Mouse (Mus musculus): Measurements from ENCODE around the gene Sptbn2.

The Sptbn2 gene

DNA sequence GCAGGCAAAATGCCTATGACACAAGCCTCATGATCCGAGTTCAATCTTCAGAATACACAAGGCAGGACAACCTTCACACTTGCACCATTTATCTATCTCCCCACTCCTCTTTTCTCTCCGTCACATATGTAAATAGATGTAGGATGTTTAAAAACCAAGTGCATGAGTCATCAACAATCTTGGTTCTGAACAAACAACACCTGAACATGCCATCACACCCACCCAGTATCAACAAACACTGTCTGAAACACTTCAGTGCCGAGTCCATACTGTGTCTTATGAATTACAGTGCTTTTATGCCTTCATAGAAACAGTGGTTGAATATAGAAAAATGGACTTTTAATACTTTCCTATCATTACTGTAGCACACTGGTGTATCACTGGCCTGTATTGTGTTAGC, 61.8 kb downstream of the Sptbn2 start:
- no peak for ATAC-seq (ENCODE audit: low TSS enrichment)

DNA sequence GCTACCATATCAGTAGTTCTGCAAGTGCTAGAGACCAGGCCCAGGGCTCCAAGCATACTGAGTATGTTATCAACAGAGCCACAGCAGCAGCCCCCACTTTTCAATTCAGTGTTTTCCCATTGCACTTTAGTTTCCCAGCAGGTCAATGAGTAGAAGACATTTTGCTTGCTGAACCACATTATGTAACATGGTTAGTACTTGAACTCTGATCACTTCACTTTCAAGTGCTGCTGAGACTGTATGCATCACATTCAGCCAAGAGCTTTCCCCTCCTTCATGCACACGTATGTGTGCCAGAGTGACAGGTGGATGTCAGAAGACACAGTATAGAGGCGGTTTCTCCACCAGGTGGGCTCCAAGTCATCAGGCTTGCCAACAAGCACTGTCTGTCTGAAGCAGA, 71.9 kb downstream of the Sptbn2 start:
- ATAC-seq (ENCODE audit: low TSS enrichment): no peak

DNA sequence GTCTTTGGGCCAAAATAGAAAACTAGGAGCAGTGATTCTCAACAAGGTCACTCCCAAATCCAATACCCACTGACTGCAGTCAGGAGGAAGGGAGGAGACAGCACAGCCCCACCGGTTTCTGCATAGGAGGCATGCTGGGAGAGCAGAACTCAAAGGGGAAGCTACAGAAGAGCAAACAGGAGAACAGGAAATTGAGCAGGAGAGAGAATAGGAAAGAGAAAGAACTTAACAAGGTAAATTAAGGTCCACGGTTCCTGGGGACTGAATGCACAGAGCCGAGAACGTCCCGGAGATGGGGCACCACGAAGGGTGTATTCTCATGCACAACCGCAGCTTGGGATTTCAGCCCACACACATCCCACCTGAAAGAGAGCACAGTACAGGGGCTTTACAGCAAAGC, 74.2 kb downstream of the Sptbn2 start:
- ATAC-seq (ENCODE audit: low TSS enrichment): no peak

DNA sequence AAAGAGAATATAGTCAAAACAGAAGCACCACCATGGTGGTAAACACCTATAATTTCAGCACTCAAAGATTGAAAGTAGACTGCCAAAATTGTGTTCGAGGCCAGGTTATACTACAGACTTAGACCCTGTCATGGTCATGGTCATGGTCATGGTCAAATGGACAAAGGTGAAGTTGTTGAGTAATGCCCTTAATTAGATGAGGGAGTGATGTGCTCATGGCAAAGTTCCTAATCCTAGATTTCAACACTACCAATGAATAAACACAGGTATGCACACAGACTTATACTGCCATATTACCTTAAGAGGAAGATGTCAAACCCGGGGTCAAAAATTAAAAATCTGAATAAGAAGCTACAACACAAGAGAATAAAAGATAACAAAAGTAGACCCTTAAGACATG, 75.3 kb downstream of the Sptbn2 start:
- no peak for ATAC-seq (ENCODE audit: low TSS enrichment)

DNA sequence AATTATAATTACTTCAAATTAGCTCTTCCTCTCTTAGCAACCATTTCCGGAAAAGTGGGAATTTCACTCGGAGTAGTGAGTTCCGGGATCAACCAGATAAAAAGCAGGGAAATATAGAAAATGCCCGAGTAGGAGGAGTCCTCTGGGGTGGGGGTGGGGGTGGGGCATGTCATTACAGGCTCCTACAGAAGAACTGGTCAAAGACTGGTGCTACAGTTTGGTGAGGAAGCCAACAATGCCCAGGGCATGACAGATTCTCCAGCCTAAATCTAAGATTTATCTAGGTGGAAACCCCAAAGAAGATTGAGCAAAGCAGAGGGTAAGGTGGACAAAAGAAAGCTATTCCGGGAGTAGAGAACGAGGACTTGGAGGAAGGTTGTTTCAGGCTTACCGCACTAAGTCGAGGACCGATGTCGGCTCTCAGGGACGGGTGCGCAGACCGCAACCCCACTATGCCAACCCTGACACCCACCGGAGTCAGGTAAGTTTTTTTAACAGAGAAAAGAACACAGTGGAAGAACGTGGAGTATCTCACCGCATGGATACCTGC, 82.4 kb downstream of the Sptbn2 start:
- 0 out of 2 replicates have a peak, but pooled peaks have one; percentile 11 for ATAC-seq (ENCODE audit: low TSS enrichment)

DNA sequence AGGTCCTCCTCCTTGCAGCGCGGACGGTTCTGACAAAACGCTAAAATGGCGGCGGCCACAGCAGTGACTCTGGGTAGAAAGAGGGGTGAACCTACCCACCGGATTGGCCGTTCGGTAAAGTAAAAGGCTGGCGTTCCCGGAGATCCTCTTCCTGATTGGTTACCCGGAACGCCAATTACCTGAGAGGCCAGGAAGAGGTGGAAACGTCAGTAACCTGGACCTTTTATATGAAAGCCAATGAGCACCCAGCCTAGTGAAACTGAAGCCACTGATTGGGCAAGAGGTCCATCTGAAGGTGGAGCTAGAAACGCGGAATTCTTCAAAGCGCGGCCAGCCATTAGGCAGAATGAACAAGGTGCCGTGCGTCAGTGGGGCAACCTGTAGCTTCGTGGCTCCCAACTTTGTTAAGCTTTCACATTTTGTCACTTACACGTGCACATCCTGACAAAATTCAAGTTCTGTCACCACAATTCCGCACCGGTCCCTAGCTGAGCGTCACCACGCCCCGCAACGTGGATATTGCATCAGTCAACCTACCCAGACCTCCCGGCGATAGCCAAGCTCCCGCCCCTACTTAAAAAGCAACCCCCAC, 83.0 kb downstream of the Sptbn2 start, which contains the start of gene Rbm4:
TSS of gene Rbm4 (minus strand) at position 71 of the 592 bp plus-strand sequence.
- ATAC-seq (ENCODE audit: low TSS enrichment): peak; percentile 99

DNA sequence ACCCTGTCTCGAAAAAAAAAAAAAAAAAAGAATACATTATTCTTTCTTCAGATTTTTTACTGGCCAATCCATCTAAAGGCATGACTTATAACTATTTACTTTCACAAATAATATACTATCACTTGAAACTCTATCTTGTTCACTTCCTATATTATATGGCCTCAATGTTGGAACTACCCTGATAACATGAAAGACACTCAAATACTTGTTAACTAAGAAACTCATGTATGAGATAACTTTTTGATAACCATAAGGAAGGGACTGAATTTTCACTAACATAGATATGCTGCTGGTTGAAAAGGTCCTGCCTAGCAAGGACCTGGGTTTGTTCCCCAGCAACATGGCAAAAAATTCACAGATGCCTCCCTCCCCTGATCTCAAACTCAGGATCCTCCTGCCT, 85.0 kb downstream of the Sptbn2 start:
- ATAC-seq (ENCODE audit: low TSS enrichment): no peak

DNA sequence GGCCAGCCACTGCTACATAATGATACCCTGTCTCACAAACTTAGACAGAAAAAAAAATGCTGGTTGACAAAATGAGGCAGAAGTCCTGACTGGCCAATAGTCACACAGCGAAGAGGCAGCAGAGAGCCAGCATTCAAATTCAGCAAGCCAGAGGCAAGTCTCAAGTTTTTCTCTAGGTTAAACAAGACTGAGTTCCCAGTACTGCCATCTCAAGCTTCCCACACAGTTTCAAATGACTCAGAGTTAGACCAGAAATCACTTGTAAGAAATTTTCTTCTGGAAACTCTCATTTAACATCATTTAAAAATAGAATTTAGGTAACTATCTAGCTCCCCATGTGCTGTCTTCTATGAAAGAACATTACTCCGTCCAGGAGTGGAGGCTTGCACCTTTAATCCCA, 86.9 kb downstream of the Sptbn2 start:
- peak; percentile 48; the same call in 1 of the 2 replicates for ATAC-seq (ENCODE audit: low TSS enrichment)

DNA sequence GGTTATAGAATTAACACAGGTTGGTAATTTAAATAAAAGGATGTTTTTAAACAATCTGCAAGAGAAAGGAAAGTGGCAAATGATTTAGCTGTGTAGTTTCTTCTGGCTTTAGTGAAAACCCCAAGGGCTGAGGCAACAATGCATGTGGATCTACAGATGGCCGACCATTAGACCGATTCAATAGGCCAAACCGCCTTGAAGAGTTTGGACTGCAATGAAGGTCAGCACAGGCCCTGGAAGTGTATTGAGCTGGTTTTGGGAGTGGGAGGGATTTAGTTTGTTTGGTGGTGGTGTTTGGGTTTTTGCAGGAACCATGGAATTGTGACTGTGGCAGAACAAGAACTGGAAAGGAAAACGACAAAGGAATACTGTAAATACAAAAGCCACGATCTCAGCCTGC, 88.1 kb downstream of the Sptbn2 start:
- no peak for ATAC-seq (ENCODE audit: low TSS enrichment)
